Mouse (Mus musculus): Measurements from ENCODE around the gene Gng7. TPM values are rescaled to one million over a fixed set of nuclear protein-coding genes. Genes with fewer than 3 reads are reported as not detected.
A peak's percentile ranks its signal among the peaks of the same experiment; 100 is the strongest.

Gng7 gene
- total and polyA plus RNA-seq, 2 experiments from 2014 or later = 0.11 to 0.64 TPM

DNA sequence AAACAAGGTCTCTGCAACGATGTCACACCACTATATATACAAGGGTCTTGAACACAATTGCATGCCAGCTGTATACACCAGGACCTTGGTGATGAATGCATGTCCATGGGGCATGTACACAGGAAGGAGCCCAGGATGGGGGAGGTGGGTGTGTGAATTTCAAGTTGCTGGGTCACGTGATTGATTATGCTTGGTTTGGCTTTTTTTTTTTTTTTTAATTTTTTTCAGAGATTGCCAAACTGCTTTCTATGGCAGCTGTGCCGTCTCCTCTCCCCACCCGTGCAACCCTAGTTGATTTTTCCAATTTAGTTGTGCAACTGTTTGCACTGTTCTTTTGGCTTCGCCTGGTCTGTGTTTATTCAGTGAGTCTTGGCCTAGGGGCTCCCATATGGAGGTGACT is 52.2 kb downstream of the Gng7 start:
- ATAC-seq (ENCODE audit: insufficient read depth, low read depth) = no peak
- TF ChIP-seq EP300 (IDR thresholded peaks at IDR 0.05; ENCODE audit: low read depth) = no peak
- no peak for TF ChIP-seq CTCF (IDR thresholded peaks at IDR 0.05; ENCODE audit: low read depth)
- Histone ChIP-seq H3K36me3 (replicated peaks; ENCODE audit: control insufficient read depth, insufficient read depth, low read length) (no peaks in the 10 kb centered on the region), H3K27ac (ENCODE audit: low read depth) (no peak overlapping the region), H3K4me3 (ENCODE audit: low read depth, low read length) (no peak overlapping the region), H3K9me3 (replicated peaks; ENCODE audit: control insufficient read depth, low read length) (no peaks in the 10 kb centered on the region), H3K4me2 (ENCODE audit: low read depth, low read length) (no peak overlapping the region), H3K27me3 (ENCODE audit: control insufficient read depth, insufficient read depth, low read length) (no peaks in the 10 kb centered on the region), H3K9ac (replicated peaks; ENCODE audit: low read depth, low read length) (no peak overlapping the region), H3K4me1 (ENCODE audit: control insufficient read depth, insufficient read depth) (peaks cover 24% of the 10 kb centered on the region)
- DNase-seq (ENCODE audit: low spot score) = no peak
- WGBS = 88% methylated on average over 5 of the region's 5 CpGs

GRCm38 (mm10) chr10:80962051-80962472 is 52.7 kb downstream of the Gng7 start:
- no peak for DNase-seq (ENCODE audit: low spot score)
- Histone ChIP-seq H3K9ac (replicated peaks; ENCODE audit: low read depth, low read length) (no peak overlapping the region), H3K4me3 (ENCODE audit: low read depth, low read length) (no peak overlapping the region), H3K36me3 (replicated peaks; ENCODE audit: control insufficient read depth, insufficient read depth, low read length) (no peaks in the 10 kb centered on the region), H3K27ac (ENCODE audit: low read depth) (peak overlapping the region; percentile 84), H3K4me1 (ENCODE audit: control insufficient read depth, insufficient read depth) (peaks cover 24% of the 10 kb centered on the region), H3K4me2 (ENCODE audit: low read depth, low read length) (no peak overlapping the region), H3K27me3 (ENCODE audit: control insufficient read depth, insufficient read depth, low read length) (no peaks in the 10 kb centered on the region), H3K9me3 (replicated peaks; ENCODE audit: control insufficient read depth, low read length) (no peaks in the 10 kb centered on the region)
- 52% methylated on average over 10 of the region's 10 CpGs for WGBS
- no peak for ATAC-seq (ENCODE audit: insufficient read depth, low read depth)
- TF ChIP-seq CTCF (IDR thresholded peaks at IDR 0.05; ENCODE audit: low read depth) (no peak), EP300 (IDR thresholded peaks at IDR 0.05; ENCODE audit: low read depth) (no peak)

GRCm38 (mm10) chr10:80960551-80961508 is 53.9 kb downstream of the Gng7 start:
- Histone ChIP-seq H3K27me3 (ENCODE audit: control insufficient read depth, insufficient read depth, low read length) (no peaks in the 10 kb centered on the region), H3K9me3 (replicated peaks; ENCODE audit: control insufficient read depth, low read length) (no peaks in the 10 kb centered on the region), H3K4me2 (ENCODE audit: low read depth, low read length) (no peak overlapping the region), H3K9ac (replicated peaks; ENCODE audit: low read depth, low read length) (no peak overlapping the region), H3K36me3 (replicated peaks; ENCODE audit: control insufficient read depth, insufficient read depth, low read length) (no peaks in the 10 kb centered on the region), H3K27ac (ENCODE audit: low read depth) (peak overlapping the region; percentile 84), H3K4me3 (ENCODE audit: low read depth, low read length) (no peak overlapping the region), H3K4me1 (ENCODE audit: control insufficient read depth, insufficient read depth) (peaks cover 24% of the 10 kb centered on the region)
- peak; percentile 79 for DNase-seq (ENCODE audit: low spot score)
- 14% methylated on average over 12 of the region's 16 CpGs for WGBS
- TF ChIP-seq EP300 (IDR thresholded peaks at IDR 0.05; ENCODE audit: low read depth) (no peak), CTCF (IDR thresholded peaks at IDR 0.05; ENCODE audit: low read depth) (peak; percentile 40)
- peak; percentile 71 for ATAC-seq (ENCODE audit: insufficient read depth, low read depth)

DNA sequence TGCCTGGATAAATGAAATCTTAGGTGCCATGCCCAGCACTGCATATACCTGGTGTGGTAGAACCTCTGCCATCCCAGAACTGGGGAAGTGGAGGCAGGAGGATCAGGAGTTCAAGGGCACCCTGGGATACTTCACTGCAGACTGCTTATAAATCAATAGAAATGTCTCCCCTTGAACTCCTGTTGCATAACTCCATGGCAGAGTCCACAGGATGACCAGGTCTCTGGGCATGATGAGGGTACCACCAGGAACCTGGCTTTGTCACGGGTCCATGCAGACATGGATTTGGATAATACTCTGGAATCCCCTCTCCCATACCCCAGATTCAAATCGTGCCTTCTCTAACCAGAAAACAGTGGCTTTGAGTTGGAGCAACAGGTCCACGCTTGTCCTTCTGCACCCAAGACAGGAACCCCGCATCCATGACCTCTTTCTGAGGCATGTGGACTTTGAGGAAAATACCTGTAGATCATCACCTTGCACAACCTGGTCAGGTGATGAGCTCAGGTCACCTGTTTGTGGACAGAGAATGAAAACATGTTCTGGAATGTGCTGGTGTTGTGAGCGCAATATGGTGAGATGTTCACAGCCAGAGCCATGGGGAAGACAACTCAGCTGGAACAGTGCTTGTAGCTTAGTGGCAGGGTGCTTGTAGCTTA is 55.6 kb downstream of the Gng7 start:
- Histone ChIP-seq H3K4me1 (ENCODE audit: control insufficient read depth, insufficient read depth) (peaks cover 32% of the 10 kb centered on the region), H3K9ac (replicated peaks; ENCODE audit: low read depth, low read length) (no peak overlapping the region), H3K27me3 (ENCODE audit: control insufficient read depth, insufficient read depth, low read length) (no peaks in the 10 kb centered on the region), H3K9me3 (replicated peaks; ENCODE audit: control insufficient read depth, low read length) (no peaks in the 10 kb centered on the region), H3K4me2 (ENCODE audit: low read depth, low read length) (no peak overlapping the region), H3K4me3 (ENCODE audit: low read depth, low read length) (no peak overlapping the region), H3K27ac (ENCODE audit: low read depth) (no peak overlapping the region), H3K36me3 (replicated peaks; ENCODE audit: control insufficient read depth, insufficient read depth, low read length) (no peaks in the 10 kb centered on the region)
- TF ChIP-seq CTCF (IDR thresholded peaks at IDR 0.05; ENCODE audit: low read depth) (no peak), EP300 (IDR thresholded peaks at IDR 0.05; ENCODE audit: low read depth) (no peak)
- no peak for ATAC-seq (ENCODE audit: insufficient read depth, low read depth)
- no peak for DNase-seq (ENCODE audit: low spot score)
- WGBS = 92% methylated on average over 5 of the region's 5 CpGs

- DNase-seq (ENCODE audit: low spot score) (no peak), ATAC-seq (ENCODE audit: insufficient read depth, low read depth) (no peak)
- no peak overlapping the region for H3K9ac ChIP-seq (replicated peaks; ENCODE audit: low read depth, low read length)
- H3K4me1 ChIP-seq (ENCODE audit: control insufficient read depth, insufficient read depth) = peaks cover 19% of the 10 kb centered on the region
- no peaks in the 10 kb centered on the region for H3K27me3 ChIP-seq (ENCODE audit: control insufficient read depth, insufficient read depth, low read length)
- no peaks in the 10 kb centered on the region for H3K9me3 ChIP-seq (replicated peaks; ENCODE audit: control insufficient read depth, low read length)
- H3K4me3 ChIP-seq (ENCODE audit: low read depth, low read length) = no peak overlapping the region
- WGBS = 68% methylated on average over 4 of the region's 4 CpGs
- no peak overlapping the region for H3K27ac ChIP-seq (ENCODE audit: low read depth)
- TF ChIP-seq EP300 (IDR thresholded peaks at IDR 0.05; ENCODE audit: low read depth) (no peak), CTCF (IDR thresholded peaks at IDR 0.05; ENCODE audit: low read depth) (no peak)
- H3K36me3 ChIP-seq (replicated peaks; ENCODE audit: control insufficient read depth, insufficient read depth, low read length) = no peaks in the 10 kb centered on the region
- no peak overlapping the region for H3K4me2 ChIP-seq (ENCODE audit: low read depth, low read length)
Observed at GRCm38 (mm10) chr10:80957791-80958190, 57.0 kb downstream of the Gng7 start.
